Mouse (Mus musculus) midbrain, embryonic 11.5 days (tissue): ENCODE measurements around the gene Gart. TPM values are rescaled to one million over a fixed set of nuclear protein-coding genes. Genes with fewer than 3 reads are reported as not detected.
"Not testable (repeated sequence)": the region's sequence is repeated elsewhere in the genome, so short reads cannot be mapped to it uniquely, and the experiment has no call there.

Experiments
- ATAC-seq: fragments of 200-750 bp; cut with Nextera tagmentation; 2 replicates; pipeline ENCODE4 v1.8.0; 2017; ENCODE audit warnings: moderate TSS enrichment, moderate library complexity; ENCODE audit not compliant: low FRiP score
- DNase-seq: peaks from one replicate; pipeline ENCODE4 v3.0.0; 2015; ENCODE audit warnings: low spot score; ENCODE audit errors: missing footprints
- H3K27ac ChIP-seq: fragments of 300-500 bp; sonication (generic); 2 replicates; pipeline ENCODE4 v1.5.1; 2014; ENCODE audit warnings: low read depth, low read length
- H3K27me3 ChIP-seq: fragments of 300-500 bp; sonication (generic); 2 replicates; pipeline ENCODE4 v1.6.1; 2014; ENCODE audit warnings: mild to moderate bottlenecking, low read length, moderate library complexity, mixed read lengths; ENCODE audit not compliant: control insufficient read depth, insufficient read depth
- H3K36me3 ChIP-seq: fragments of 300-500 bp; sonication (generic); 2 replicates; pipeline ENCODE4 v1.6.1; 2014; ENCODE audit warnings: mild to moderate bottlenecking, low read length, moderate library complexity, mixed read lengths; ENCODE audit not compliant: control insufficient read depth, insufficient read depth
- H3K4me1 ChIP-seq: fragments of 300-500 bp; sonication (generic); 2 replicates; pipeline ENCODE4 v1.6.1; 2014; ENCODE audit warnings: low read length; ENCODE audit not compliant: control insufficient read depth, insufficient read depth
- H3K4me2 ChIP-seq: fragments of 300-500 bp; sonication (generic); 2 replicates; pipeline ENCODE4 v1.6.1; 2014; ENCODE audit warnings: mild to moderate bottlenecking, moderate library complexity
- H3K4me3 ChIP-seq: fragments of 300-500 bp; sonication (generic); 2 replicates; pipeline ENCODE4 v1.5.1; 2014; ENCODE audit warnings: low read depth, low read length
- H3K9ac ChIP-seq: fragments of 300-500 bp; sonication (generic); 2 replicates; pipeline ENCODE4 v1.6.1; 2014; ENCODE audit warnings: low read length
- H3K9me3 ChIP-seq: fragments of 300-500 bp; sonication (generic); 2 replicates; pipeline ENCODE4 v1.6.1; 2016; ENCODE audit warnings: low read length; ENCODE audit not compliant: control insufficient read depth
- WGBS: fragments of 180-500 bp; shearing (Covaris S2); extraction: QIAGEN DNeasy Blood & Tissue Kit; methylation state at CpG from one replicate; pipeline ENCODE4 v1.1.7; 2014; 5-methylcytosine and 5-hydroxymethylcytosine counted together
- polyA plus RNA-seq: library from polyadenylated mRNA; unstranded; fragments of >200 nt; fragmentation: Nextera tagmentation; extraction: Ambion mirVana; gene quantifications from 2 replicates; pipeline ENCODE4 v1.2.1, GENCODE M21; 2014

The Gart gene
- polyA plus RNA-seq, 1 experiment from 2014 or later = 111 TPM

GRCm38 (mm10) chr16:91655285-91655684 is 8.5 kb upstream of the Gart start:
- no peaks in the 10 kb centered on the region for H3K9me3 ChIP-seq
- no peaks in the 10 kb centered on the region for H3K27me3 ChIP-seq
- H3K27ac ChIP-seq = no peak overlapping the region
- no peaks in the 10 kb centered on the region; the same call in 1 of the 2 replicates for H3K4me1 ChIP-seq
- H3K9ac ChIP-seq = no peak overlapping the region
- peaks cover 62% of the 10 kb centered on the region for H3K36me3 ChIP-seq
- DNase-seq (no peak), ATAC-seq (no peak)
- no peak overlapping the region for H3K4me3 ChIP-seq
- WGBS = 96% methylated on average over 9 of the region's 9 CpGs
- no peak overlapping the region for H3K4me2 ChIP-seq

- no peak overlapping the region for H3K9ac ChIP-seq
- ATAC-seq = no peak
- H3K36me3 ChIP-seq = peaks cover 37% of the 10 kb centered on the region
- WGBS = 87% methylated on average over 3 of the region's 3 CpGs
- H3K4me2 ChIP-seq = no peak overlapping the region
- no peak overlapping the region for H3K27ac ChIP-seq
- H3K9me3 ChIP-seq = no peaks in the 10 kb centered on the region
- no peak overlapping the region for H3K4me3 ChIP-seq
- H3K4me1 ChIP-seq = peaks cover 3% of the 10 kb centered on the region; the same call in 1 of the 2 replicates
- no peaks in the 10 kb centered on the region for H3K27me3 ChIP-seq
- no peak for DNase-seq
Measured at GRCm38 (mm10) chr16:91652191-91652590, 5.4 kb upstream of the Gart start.

DNA sequence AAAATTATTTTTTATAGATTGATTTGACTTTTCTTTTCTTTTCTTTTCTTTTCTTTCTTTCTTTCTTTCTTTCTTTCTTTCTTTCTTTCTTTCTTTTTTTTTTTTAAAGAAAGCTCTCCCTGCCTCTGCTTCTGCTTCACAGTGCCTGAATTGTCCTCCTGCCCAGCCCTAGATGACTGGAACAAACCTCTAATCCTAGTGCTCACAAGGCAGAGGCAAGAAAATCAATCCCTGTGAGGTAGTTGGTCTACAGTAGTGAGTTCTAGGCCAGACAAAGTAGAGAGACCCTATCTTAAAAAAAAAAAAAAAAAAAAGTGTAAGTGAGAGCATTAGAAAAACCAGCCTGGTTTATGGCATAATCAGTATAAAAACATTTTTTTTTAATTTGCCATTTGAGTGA is 3.0 kb upstream of the Gart start:
- H3K4me2 ChIP-seq = no peak overlapping the region
- no peak overlapping the region for H3K4me3 ChIP-seq
- H3K36me3 ChIP-seq = peaks cover 13% of the 10 kb centered on the region
- H3K27me3 ChIP-seq = no peaks in the 10 kb centered on the region
- no peak overlapping the region for H3K9ac ChIP-seq
- H3K27ac ChIP-seq = no peak overlapping the region
- no peaks in the 10 kb centered on the region for H3K9me3 ChIP-seq
- no peak for DNase-seq
- H3K4me1 ChIP-seq = peaks cover 5% of the 10 kb centered on the region; the same call in 1 of the 2 replicates
- ATAC-seq = no peak

GRCm38 (mm10) chr16:91649246-91649645 is 2.5 kb upstream of the Gart start:
- Histone ChIP-seq H3K4me3 (peak overlapping the region; percentile 69), H3K9ac (peak overlapping the region; percentile 38; the same call in 1 of the 2 replicates), H3K36me3 (peaks cover 10% of the 10 kb centered on the region), H3K27ac (no peak overlapping the region), H3K4me2 (peak overlapping the region; percentile 51), H3K9me3 (no peaks in the 10 kb centered on the region), H3K27me3 (no peaks in the 10 kb centered on the region), H3K4me1 (peaks cover 5% of the 10 kb centered on the region; the same call in 1 of the 2 replicates)
- DNase-seq (no peak), ATAC-seq (no peak)
- 69% methylated on average over 3 of the region's 3 CpGs for WGBS

DNA sequence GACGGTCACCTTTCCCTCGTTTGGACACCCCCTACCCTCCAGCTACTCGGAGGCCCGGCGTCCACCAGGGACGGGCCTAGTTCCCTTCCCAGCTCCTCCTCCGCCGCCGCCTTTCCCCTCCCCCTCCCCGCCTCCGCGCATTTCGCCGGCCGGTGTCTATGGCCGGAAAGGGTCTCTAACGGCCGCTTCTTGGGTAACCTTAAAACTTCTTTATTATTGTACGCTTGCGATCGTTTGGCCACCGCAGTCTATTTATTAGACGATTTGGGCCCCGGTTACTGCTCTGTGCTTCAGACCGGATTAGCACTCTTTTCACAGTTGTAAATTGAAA is 1.4 kb upstream of the Gart start:
- Histone ChIP-seq H3K9me3 (no peaks in the 10 kb centered on the region), H3K4me3 (peak overlapping the region; percentile 69), H3K36me3 (peaks cover 7% of the 10 kb centered on the region), H3K9ac (peak overlapping the region; percentile 89), H3K4me2 (peak overlapping the region; percentile 51), H3K4me1 (peaks cover 5% of the 10 kb centered on the region; the same call in 1 of the 2 replicates), H3K27me3 (no peaks in the 10 kb centered on the region), H3K27ac (peak overlapping the region; percentile 94)
- DNase-seq = peak; percentile 98
- peak; percentile 71 for ATAC-seq
- under 1% methylated on average over 25 of the region's 25 CpGs for WGBS

GRCm38 (mm10) chr16:91647461-91648219 is 888 bp upstream of the Gart start, which contains the start of gene Son:
Gene Son, plus strand, starts transcription at chr16:91647506.
- Histone ChIP-seq H3K4me2 (peak within 1 kb of the TSS; percentile 97), H3K4me3 (peak within 1 kb of the TSS; percentile 69), H3K9me3 (no peaks in the 10 kb centered on the region), H3K36me3 (peaks cover 7% of the 10 kb centered on the region), H3K4me1 (peaks cover 5% of the 10 kb centered on the region; the same call in 1 of the 2 replicates), H3K27me3 (no peaks in the 10 kb centered on the region), H3K9ac (peak within 1 kb of the TSS; percentile 89), H3K27ac (peak within 1 kb of the TSS; percentile 94)
- DNase-seq (peak; percentile 99), ATAC-seq (peak; percentile 95)
- WGBS = under 1% methylated on average over 70 of the region's 70 CpGs

DNA sequence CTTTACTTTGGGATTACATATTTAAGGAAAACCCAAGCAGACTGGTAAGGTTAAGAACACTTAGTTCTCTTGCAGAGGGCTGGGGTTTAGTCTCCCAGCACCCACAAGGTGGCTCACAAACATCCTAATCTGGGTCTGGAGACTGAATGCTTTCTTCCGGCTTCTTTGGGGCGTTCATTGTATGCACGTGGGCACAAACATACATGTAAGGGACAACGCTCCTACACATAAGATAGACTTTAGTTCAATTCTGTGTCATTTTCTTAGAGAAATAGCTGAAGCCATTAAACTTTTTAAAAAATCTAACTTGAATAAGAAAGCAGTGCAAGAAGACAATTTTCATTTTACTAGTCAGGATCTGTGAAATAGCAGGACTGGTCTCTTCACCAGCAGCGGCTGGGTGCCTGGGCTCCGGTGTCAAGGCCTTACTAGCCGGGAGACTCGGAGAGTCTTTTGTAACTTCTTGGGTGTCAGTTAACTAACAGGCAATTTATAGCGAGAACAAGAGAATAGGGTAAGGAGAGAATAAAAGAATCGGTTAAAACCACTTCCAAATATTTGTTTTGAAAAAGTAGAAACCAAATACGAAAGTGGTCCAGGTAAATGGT is 653 bp downstream of the Gart start:
- DNase-seq (peak; percentile 93), ATAC-seq (no peak)
- H3K9me3 ChIP-seq = no peaks in the 10 kb centered on the region
- peak overlapping the region; percentile 97 for H3K4me2 ChIP-seq
- H3K36me3 ChIP-seq = no peaks in the 10 kb centered on the region
- peak overlapping the region; percentile 89 for H3K9ac ChIP-seq
- WGBS = 2% methylated on average over 11 of the region's 11 CpGs
- H3K4me1 ChIP-seq = peaks cover 5% of the 10 kb centered on the region; the same call in 1 of the 2 replicates
- no peaks in the 10 kb centered on the region for H3K27me3 ChIP-seq
- H3K27ac ChIP-seq = no peak overlapping the region
- H3K4me3 ChIP-seq = peak overlapping the region; percentile 69

GRCm38 (mm10) chr16:91645420-91645819 is 1.3 kb downstream of the Gart start:
- no CpG with 5 or more reads among the region's 2 CpGs for WGBS

DNA sequence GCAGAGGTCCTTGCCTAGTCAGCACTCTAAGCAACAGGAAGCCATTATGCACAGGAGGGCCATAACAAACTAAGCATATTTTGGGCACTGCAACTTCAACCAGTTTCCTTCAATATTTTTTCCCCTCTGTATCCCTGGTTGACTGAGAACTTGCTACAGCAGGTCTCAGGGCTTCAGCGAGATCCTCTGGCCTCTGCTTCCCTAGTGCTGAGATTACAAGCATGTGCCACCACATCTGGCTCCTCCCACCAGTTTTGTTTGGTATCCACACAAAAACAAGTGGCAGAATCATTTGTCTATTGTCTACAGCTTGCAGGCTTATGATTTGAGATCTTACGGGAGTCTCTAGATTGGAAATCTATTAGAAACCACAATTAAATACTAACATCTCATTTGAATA is 1.9 kb downstream of the Gart start:
- H3K4me3 ChIP-seq = no peak overlapping the region

More at GRCm38 (mm10) chr16:91645420-91645819, 1.3 kb downstream of the Gart start:
- not testable (repeated sequence) for ATAC-seq, DNase-seq, H3K4me2 ChIP-seq, H3K27ac ChIP-seq, H3K9ac ChIP-seq, H3K9me3 ChIP-seq, H3K27me3 ChIP-seq, H3K4me3 ChIP-seq, H3K36me3 ChIP-seq, H3K4me1 ChIP-seq

More for the DNA sequence above, 1.9 kb downstream of the Gart start:
- DNase-seq = no peak
- Histone ChIP-seq H3K27ac (no peak overlapping the region), H3K9me3 (no peaks in the 10 kb centered on the region), H3K9ac (no peak overlapping the region), H3K36me3 (0 out of 2 replicates have a peak, but pooled peaks cover 1% of the 10 kb centered on the region), H3K4me2 (no peak overlapping the region), H3K4me1 (peaks cover 5% of the 10 kb centered on the region; the same call in 1 of the 2 replicates), H3K27me3 (no peaks in the 10 kb centered on the region)
- ATAC-seq = no peak
- WGBS = 86% methylated on average over 2 of the region's 2 CpGs
